Mouse (Mus musculus) embryonic facial prominence, embryonic 14.5 days (tissue): ENCODE results near the gene Gpr55. TPM values are rescaled to one million over a fixed set of nuclear protein-coding genes. Genes with fewer than 3 reads are reported as not detected.

Source experiments
- ATAC-seq: fragments of 200-750 bp; cut with Nextera tagmentation; 2 replicates; pipeline ENCODE4 v1.8.0; 2017; ENCODE audit warnings: low read depth, moderate number of reproducible peaks, moderate TSS enrichment
- DNase-seq: peaks from one replicate; pipeline ENCODE4 v3.0.0-alpha.2; 2015; ENCODE audit warnings: low spot score
- H3K27ac ChIP-seq: fragments of 300-500 bp; sonication (generic); replicated peaks from 2 replicates; pipeline ENCODE4 v1.5.1; 2014; ENCODE audit warnings: low read depth, mild to moderate bottlenecking, low read length, moderate library complexity
- H3K27me3 ChIP-seq: fragments of 300-500 bp; sonication (generic); replicated peaks from 2 replicates; pipeline ENCODE4 v1.6.1; 2014; ENCODE audit warnings: low read length; ENCODE audit not compliant: control insufficient read depth, insufficient read depth
- H3K36me3 ChIP-seq: fragments of 300-500 bp; sonication (generic); 2 replicates; pipeline ENCODE4 v1.6.1; 2014; ENCODE audit warnings: low read length, mixed read lengths; ENCODE audit not compliant: control insufficient read depth, insufficient read depth
- H3K4me1 ChIP-seq: fragments of 300-500 bp; sonication (generic); 2 replicates; pipeline ENCODE4 v1.6.1; 2014; ENCODE audit warnings: antibody characterized with exemption, low read length; ENCODE audit not compliant: control insufficient read depth, insufficient read depth
- H3K4me2 ChIP-seq: fragments of 300-500 bp; sonication (generic); 2 replicates; pipeline ENCODE4 v1.6.1; 2014; ENCODE audit warnings: low read depth, mild to moderate bottlenecking, low read length, moderate library complexity, mixed read lengths
- H3K4me3 ChIP-seq: fragments of 300-500 bp; sonication (generic); 2 replicates; pipeline ENCODE4 v1.5.1; 2014; ENCODE audit warnings: low read depth, mild to moderate bottlenecking, low read length
- H3K9ac ChIP-seq: fragments of 300-500 bp; sonication (generic); 2 replicates; pipeline ENCODE4 v1.6.1; 2014; ENCODE audit warnings: low read depth, mild to moderate bottlenecking, low read length, moderate library complexity, mixed read lengths
- H3K9me3 ChIP-seq: fragments of 300-500 bp; sonication (generic); 2 replicates; pipeline ENCODE4 v1.6.1; 2016; ENCODE audit warnings: low read length; ENCODE audit not compliant: control insufficient read depth
- WGBS: fragments of 180-500 bp; shearing (Covaris S2); extraction: QIAGEN DNeasy Blood & Tissue Kit; methylation state at CpG from one replicate; pipeline ENCODE4 v1.1.7; 2014; 5-methylcytosine and 5-hydroxymethylcytosine counted together
- polyA plus RNA-seq: library from polyadenylated mRNA; unstranded; fragments of >200 nt; fragmentation: Nextera tagmentation; extraction: Ambion mirVana; gene quantifications from 2 replicates; pipeline ENCODE4 v1.2.1, GENCODE M21; 2014

Gpr55 gene
- polyA plus RNA-seq, 1 experiment from 2014 or later: not detected

- 73% methylated on average over 1 of the region's 1 CpGs for WGBS
- ATAC-seq (no peak), DNase-seq (no peak)
- Histone ChIP-seq H3K4me2 (no peak overlapping the region), H3K27ac (no peak overlapping the region), H3K27me3 (no peaks in the 10 kb centered on the region), H3K4me3 (no peak overlapping the region), H3K9me3 (no peaks in the 10 kb centered on the region), H3K36me3 (no peaks in the 10 kb centered on the region), H3K9ac (no peak overlapping the region), H3K4me1 (no peaks in the 10 kb centered on the region)
These were observed 8.3 kb upstream of the Gpr55 start for GRCm38 (mm10) chr1:85969081-85969480.

- DNase-seq: no peak
- Histone ChIP-seq H3K4me2 (no peak overlapping the region), H3K9ac (no peak overlapping the region), H3K4me1 (no peaks in the 10 kb centered on the region), H3K36me3 (no peaks in the 10 kb centered on the region), H3K27me3 (no peaks in the 10 kb centered on the region), H3K4me3 (no peak overlapping the region), H3K9me3 (no peaks in the 10 kb centered on the region), H3K27ac (no peak overlapping the region)
- ATAC-seq: no peak
- 70% methylated on average over 3 of the region's 3 CpGs for WGBS
These were observed 5.0 kb upstream of the Gpr55 start for GRCm38 (mm10) chr1:85965856-85966255.

DNA sequence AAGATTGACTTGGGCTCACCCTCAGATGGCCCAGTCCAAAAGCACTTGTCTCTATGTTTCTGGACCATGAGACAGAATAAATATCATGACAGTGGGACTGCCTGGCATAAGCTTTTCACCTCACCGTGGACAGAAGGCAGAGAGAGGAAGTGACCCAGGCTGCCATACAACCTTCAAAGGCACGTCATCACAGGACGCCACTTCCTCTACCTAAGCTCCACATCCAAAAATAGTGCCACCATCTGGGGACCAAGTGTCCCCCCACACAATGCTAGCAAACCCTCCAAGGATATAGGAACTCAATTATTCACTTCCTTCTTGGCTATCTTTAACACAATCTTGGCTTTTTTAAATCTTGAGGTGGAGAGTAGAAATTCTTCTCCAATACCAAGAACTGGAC lies 1.3 kb upstream of the Gpr55 start:
- H3K36me3 ChIP-seq: no peaks in the 10 kb centered on the region
- no peak overlapping the region for H3K4me3 ChIP-seq
- H3K27me3 ChIP-seq: no peaks in the 10 kb centered on the region
- DNase-seq (no peak), ATAC-seq (no peak)
- H3K27ac ChIP-seq: no peak overlapping the region
- H3K4me2 ChIP-seq: no peak overlapping the region
- H3K9me3 ChIP-seq: no peaks in the 10 kb centered on the region
- 75% methylated on average over 3 of the region's 3 CpGs for WGBS
- H3K4me1 ChIP-seq: peaks cover 20% of the 10 kb centered on the region; the same call in 1 of the 2 replicates
- H3K9ac ChIP-seq: no peak overlapping the region

DNA sequence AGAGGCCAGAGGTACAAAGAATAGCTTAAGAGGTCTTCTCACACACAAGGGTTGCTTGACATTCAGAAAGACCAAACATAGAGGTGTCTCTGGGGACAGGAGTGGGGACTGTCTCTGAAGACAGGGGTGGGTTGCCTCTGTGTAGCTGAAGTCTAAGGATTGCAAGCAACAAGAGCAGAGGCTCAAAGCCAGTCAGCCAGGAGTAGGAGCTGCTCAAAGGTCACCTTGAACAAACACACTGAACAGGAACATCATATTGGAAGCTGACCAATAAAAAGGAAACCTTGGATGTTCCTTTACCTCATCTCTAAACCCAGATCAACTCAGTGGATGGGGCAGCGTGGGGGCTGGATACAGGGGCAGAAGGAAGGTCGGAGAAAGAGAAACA lies 924 bp downstream of the Gpr55 start:
- H3K27ac ChIP-seq: no peak overlapping the region
- no peaks in the 10 kb centered on the region for H3K27me3 ChIP-seq
- ATAC-seq: no peak
- H3K9me3 ChIP-seq: no peaks in the 10 kb centered on the region
- no peaks in the 10 kb centered on the region for H3K36me3 ChIP-seq
- no peak overlapping the region for H3K9ac ChIP-seq
- DNase-seq: no peak
- H3K4me3 ChIP-seq: no peak overlapping the region
- WGBS: 63% methylated on average over 2 of the region's 2 CpGs
- peaks cover 21% of the 10 kb centered on the region; the same call in 1 of the 2 replicates for H3K4me1 ChIP-seq
- H3K4me2 ChIP-seq: no peak overlapping the region

GRCm38 (mm10) chr1:85959129-85959888 lies 1.5 kb downstream of the Gpr55 start:
- no peaks in the 10 kb centered on the region for H3K27me3 ChIP-seq
- H3K9ac ChIP-seq: no peak overlapping the region
- H3K4me1 ChIP-seq: peaks cover 21% of the 10 kb centered on the region; the same call in 1 of the 2 replicates
- H3K4me3 ChIP-seq: no peak overlapping the region
- H3K36me3 ChIP-seq: no peaks in the 10 kb centered on the region
- peak; percentile 59 for DNase-seq
- no peaks in the 10 kb centered on the region for H3K9me3 ChIP-seq
- H3K4me2 ChIP-seq: no peak overlapping the region
- H3K27ac ChIP-seq: peak overlapping the region; percentile 39; the same call in 1 of the 2 replicates
- ATAC-seq: peak; percentile 54; the same call in 1 of the 2 replicates
- 53% methylated on average over 6 of the region's 6 CpGs for WGBS

DNA sequence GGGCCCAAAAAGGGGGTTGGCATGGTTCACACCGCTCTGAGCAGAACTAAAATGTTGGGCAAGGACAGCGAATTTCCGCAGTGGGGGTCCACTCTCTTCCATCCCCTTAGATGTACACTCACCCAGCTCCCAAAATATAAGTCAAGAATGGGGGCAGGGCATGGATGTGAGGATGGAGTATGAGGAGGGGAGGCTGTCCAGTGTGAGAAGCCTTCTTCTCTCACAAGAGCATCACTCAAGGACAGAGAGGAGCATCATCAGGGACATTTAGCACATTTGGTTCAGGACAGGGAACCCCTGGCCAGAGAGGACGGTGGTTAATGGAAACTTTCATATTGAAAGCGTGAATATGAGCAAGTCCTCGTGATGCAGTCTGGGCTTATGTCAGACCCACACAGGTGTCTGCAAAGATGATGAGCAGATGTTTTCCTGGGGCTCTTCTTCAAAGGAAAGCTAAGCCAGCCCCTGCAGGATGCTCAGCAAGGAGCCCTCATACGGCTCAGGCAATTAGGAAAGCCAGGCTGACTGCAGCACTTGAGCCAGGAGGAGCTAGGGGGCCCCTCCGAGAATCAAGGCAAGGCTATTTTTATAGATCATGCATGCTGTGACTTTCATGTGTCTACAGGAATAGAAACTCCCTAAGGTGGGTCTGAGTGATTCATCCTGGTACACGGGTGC lies 2.7 kb downstream of the Gpr55 start:
- H3K4me2 ChIP-seq: no peak overlapping the region
- H3K36me3 ChIP-seq: no peaks in the 10 kb centered on the region
- H3K9ac ChIP-seq: no peak overlapping the region
- peak; percentile 78 for DNase-seq
- peaks cover 21% of the 10 kb centered on the region; the same call in 1 of the 2 replicates for H3K4me1 ChIP-seq
- peak; percentile 70 for ATAC-seq
- no peaks in the 10 kb centered on the region for H3K27me3 ChIP-seq
- WGBS: 42% methylated on average over 9 of the region's 9 CpGs
- H3K27ac ChIP-seq: no peak overlapping the region
- no peak overlapping the region for H3K4me3 ChIP-seq
- H3K9me3 ChIP-seq: no peaks in the 10 kb centered on the region

GRCm38 (mm10) chr1:85957290-85957689 lies 3.5 kb downstream of the Gpr55 start:
- H3K4me1 ChIP-seq: peaks cover 21% of the 10 kb centered on the region; the same call in 1 of the 2 replicates
- no peaks in the 10 kb centered on the region for H3K27me3 ChIP-seq
- ATAC-seq (no peak), DNase-seq (no peak)
- no peaks in the 10 kb centered on the region for H3K36me3 ChIP-seq
- no peak overlapping the region for H3K4me2 ChIP-seq
- no peak overlapping the region for H3K27ac ChIP-seq
- no peak overlapping the region for H3K4me3 ChIP-seq
- WGBS: 56% methylated on average over 5 of the region's 5 CpGs
- no peaks in the 10 kb centered on the region for H3K9me3 ChIP-seq
- H3K9ac ChIP-seq: no peak overlapping the region

GRCm38 (mm10) chr1:85955150-85955549 lies 5.7 kb downstream of the Gpr55 start:
- no peak overlapping the region for H3K27ac ChIP-seq
- H3K4me3 ChIP-seq: no peak overlapping the region
- no peaks in the 10 kb centered on the region for H3K9me3 ChIP-seq
- no peaks in the 10 kb centered on the region for H3K27me3 ChIP-seq
- peaks cover 21% of the 10 kb centered on the region; the same call in 1 of the 2 replicates for H3K4me1 ChIP-seq
- no peak overlapping the region for H3K9ac ChIP-seq
- peak; percentile 49 for DNase-seq
- no peak for ATAC-seq
- no peaks in the 10 kb centered on the region for H3K36me3 ChIP-seq
- no peak overlapping the region for H3K4me2 ChIP-seq
- WGBS: 70% methylated on average over 3 of the region's 3 CpGs
